Mouse (Mus musculus): Measurements from ENCODE around the gene Rpl32.

Rpl32 gene

GRCm38 (mm10) chr6:115772201-115772600 is 36.3 kb downstream of the Rpl32 start:
- intact Hi-C loops (cut with DNase I): loop anchor here (2.0 kb wide), 1 partner anchor 45 kb away; no protein-coding TSS in a partner anchor

GRCm38 (mm10) chr6:115770852-115771251 is 37.7 kb downstream of the Rpl32 start:
- intact Hi-C loops (cut with DNase I): no loop called here

DNA sequence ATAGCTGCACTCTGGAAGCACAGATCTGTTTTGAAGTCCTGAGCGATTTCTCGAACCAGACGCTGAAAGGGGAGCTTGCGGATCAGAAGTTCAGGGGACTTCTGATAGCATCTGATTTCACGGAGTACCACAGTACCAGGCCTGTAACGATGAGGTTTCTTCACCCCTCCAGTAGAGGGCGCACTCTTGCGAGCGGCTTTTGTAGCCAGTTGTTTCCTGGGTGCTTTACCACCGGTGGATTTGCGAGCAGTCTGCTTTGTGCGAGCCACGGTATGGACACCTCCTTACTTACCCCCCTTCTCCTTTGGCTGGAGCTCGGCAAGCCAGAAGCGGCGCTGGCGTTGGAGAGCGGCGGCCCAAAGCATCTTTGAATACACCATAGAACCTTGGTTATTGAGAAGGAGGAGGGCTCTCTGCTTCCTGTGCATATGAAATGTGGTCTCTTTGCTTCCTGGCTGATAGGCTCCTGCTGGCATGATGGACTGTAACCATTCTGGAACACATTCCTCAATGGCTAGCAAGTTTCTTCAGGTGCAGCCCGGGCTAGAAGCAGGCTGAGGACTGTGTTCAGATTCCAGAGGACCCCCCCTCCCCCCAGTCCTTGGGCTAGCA is 38.4 kb downstream of the Rpl32 start:
- intact Hi-C loops (cut with DNase I): no loop called here

DNA sequence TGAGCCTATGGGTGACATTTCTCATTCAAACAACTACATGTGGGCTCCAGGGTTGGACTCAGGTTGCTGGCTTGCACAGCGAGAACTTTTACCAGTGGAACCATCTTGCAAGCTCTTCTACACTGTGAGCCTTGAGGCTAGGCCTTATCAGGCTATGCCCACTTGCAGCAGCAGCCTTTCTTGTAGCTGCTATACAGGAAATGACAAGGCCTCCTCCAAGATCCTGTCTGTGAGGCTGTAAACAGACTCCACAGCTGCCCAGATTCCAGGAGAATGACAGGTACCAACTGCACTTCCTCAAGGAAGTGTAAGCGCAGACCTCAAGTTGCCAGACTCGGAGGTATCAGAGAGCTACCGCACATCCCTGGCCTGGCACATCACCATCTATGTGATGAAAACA is 40.3 kb downstream of the Rpl32 start:
- intact Hi-C loops (cut with DNase I): no loop called here

DNA sequence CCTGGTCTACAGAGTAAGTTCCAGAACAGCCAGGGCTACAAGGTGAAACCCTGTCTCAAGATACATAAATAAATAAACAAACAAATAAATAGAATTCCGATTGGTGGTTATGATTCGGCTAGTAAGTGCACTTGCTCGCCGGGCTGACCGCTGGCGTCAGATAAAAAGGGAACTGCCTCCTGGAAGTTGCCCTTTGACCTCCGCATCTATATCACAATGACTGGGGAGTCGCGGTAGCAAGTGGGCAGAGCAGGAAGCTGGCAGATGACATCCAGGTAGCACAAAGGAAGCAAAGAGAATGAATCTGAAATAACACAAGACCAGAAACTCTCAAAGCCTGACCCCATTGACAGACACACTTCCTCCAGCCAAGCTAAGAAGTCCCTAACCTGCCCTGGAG is 41.2 kb downstream of the Rpl32 start:
- intact Hi-C loops (cut with DNase I): no loop called here

DNA sequence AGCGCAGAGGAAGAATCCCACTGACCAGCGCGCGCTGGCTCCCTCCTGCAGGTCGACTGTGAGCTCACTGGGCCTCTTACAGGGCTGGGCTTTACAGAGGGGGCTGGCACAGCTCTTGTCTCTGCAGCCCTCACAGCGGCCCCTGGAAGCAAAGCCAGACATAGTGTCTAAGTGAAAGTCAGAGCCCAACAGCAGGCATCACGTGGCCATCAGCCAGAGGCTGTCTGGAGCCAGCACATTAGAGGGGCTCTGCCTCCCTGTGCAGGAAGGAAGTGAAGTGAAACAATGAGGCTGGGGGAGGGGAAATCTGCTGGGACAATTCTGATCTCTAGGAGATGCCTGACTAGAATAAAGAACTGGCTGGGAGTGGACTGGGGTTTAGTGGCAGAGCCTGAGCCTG is 44.4 kb downstream of the Rpl32 start:
- intact Hi-C loops (cut with DNase I): no loop called here

DNA sequence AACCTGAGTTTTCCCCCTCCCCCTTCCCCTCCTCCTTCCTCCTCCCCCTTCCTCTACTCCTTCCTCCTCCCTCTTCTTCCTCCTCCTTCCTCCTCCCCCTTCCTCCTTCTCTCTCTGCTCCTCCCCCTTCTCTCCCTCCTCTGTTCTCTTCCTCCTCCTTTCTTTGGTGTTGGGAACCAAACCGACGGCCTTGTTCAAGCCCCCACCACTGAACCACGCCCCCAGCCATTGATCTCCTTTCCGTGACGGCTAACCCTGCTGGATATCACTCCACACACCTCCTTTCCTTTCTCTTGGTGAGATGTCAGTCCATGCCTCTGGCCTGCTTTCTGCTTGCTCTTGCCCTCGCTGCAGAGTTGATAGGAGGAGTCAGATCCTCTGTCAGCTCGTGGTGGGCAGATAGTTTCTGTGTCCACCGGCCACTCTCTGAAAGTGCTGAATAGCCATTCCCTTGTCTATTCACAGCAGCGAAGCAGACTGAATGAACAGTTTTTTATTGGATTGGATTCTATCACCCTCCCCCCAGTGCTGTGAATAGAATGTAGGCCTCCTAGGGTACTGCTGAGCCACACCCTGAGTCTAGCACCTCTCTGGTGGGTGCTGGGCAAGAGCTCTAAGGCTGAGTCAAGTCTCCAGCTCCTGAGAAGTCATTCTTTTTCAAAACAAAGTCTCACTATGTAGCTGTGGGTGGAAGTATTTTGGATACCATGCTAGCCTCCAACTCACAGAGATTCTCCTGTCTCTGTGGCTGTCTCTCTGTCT is 46.4 kb downstream of the Rpl32 start, which contains the start of gene Tmem40:
TSS of gene Tmem40 (minus strand) at position 416 of the 762 bp plus-strand sequence.
- intact Hi-C loops (cut with DNase I): no loop called here

GRCm38 (mm10) chr6:115760982-115761381 is 47.6 kb downstream of the Rpl32 start:
- intact Hi-C loops (cut with DNase I): no loop called here

DNA sequence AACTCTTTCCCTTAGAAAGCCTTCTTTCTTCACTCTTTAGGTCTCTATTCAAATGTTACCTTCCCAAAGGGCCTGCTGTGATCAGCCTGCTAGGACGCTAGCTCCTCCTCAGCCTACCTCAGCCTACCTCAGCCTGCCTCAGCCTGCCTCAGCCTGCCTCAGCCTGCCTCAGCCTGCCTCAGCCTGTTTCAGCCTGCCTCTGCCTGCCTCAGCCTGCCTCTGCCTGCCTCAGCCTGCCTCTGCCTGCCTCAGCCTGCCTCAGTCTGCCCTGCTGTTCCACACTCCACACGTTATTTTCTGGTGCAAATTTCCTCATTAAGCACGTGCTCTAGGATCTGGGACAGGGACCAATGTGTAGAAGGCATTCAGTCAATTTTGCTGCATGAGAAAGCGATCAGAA is 48.4 kb downstream of the Rpl32 start:
- intact Hi-C loops (cut with DNase I): no loop called here

GRCm38 (mm10) chr6:115759461-115759860 is 49.1 kb downstream of the Rpl32 start:
- intact Hi-C loops (cut with DNase I): no loop called here

GRCm38 (mm10) chr6:115758981-115759435 is 49.5 kb downstream of the Rpl32 start:
- intact Hi-C loops (cut with DNase I): no loop called here

- intact Hi-C loops (cut with DNase I): no loop called here
Observed at GRCm38 (mm10) chr6:115755536-115755935, 53.0 kb downstream of the Rpl32 start.

Small RNA genes lying within 50 kb of the gene (microRNA-seq; reads per million reads assigned to microRNA genes)
- 0 to 0.12 reads per million in 2 experiments for gene Mir7660
